Mouse (Mus musculus): ENCODE measurements around the gene Rin3. TPM values are rescaled to one million over a fixed set of nuclear protein-coding genes. Genes with fewer than 3 reads are reported as not detected.

Rin3 gene
- polyA plus RNA-seq, 1 experiment = 1.4 TPM

GRCm38 (mm10) chr12:102356781-102357180, 73.9 kb downstream of the Rin3 start:
- TF ChIP-seq CTCF (IDR thresholded peaks at IDR 0.05; ENCODE audit: extremely low read depth, insufficient read depth, low read length) = no peak
- TF ChIP-seq POLR2A (IDR thresholded peaks at IDR 0.05; ENCODE audit: extremely low read depth, insufficient read depth, low read length) = no peak
- no peak overlapping the region for H3K4me3 ChIP-seq (ENCODE audit: insufficient read depth, low read length)
- H3K4me1 ChIP-seq (ENCODE audit: control insufficient read depth, insufficient read depth, low read length) = no peaks in the 10 kb centered on the region
- H3K27ac ChIP-seq (ENCODE audit: insufficient read depth, low read length) = no peak overlapping the region

DNA sequence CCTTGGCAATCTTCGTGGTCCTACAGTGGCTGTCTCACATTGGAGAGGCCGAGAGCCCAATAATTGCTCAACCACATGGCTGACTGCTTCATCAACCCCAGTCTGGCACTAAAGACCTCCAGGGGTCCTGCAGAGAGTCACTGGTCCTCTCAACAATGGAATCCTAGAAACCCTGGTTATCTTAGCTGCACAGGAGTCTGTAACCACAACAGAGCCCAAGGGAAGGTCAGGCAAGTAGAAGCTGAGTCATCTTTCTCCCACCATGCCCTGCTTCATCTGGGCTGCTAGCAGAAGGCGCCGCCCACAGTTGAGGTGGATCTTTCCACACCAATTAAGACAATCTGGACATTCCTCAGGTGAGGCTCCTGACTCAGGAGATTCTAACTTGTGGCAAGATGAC, 76.5 kb downstream of the Rin3 start:
- Histone ChIP-seq H3K27ac (ENCODE audit: insufficient read depth, low read length) (no peak overlapping the region), H3K4me3 (ENCODE audit: insufficient read depth, low read length) (no peak overlapping the region), H3K4me1 (ENCODE audit: control insufficient read depth, insufficient read depth, low read length) (no peaks in the 10 kb centered on the region)
- TF ChIP-seq POLR2A (IDR thresholded peaks at IDR 0.05; ENCODE audit: extremely low read depth, insufficient read depth, low read length) = no peak
- no peak for TF ChIP-seq CTCF (IDR thresholded peaks at IDR 0.05; ENCODE audit: extremely low read depth, insufficient read depth, low read length)

GRCm38 (mm10) chr12:102361189-102362161, 78.6 kb downstream of the Rin3 start:
- TF ChIP-seq POLR2A (IDR thresholded peaks at IDR 0.05; ENCODE audit: extremely low read depth, insufficient read depth, low read length) (no peak), CTCF (IDR thresholded peaks at IDR 0.05; ENCODE audit: extremely low read depth, insufficient read depth, low read length) (no peak)
- Histone ChIP-seq H3K4me1 (ENCODE audit: control insufficient read depth, insufficient read depth, low read length) (no peaks in the 10 kb centered on the region), H3K4me3 (ENCODE audit: insufficient read depth, low read length) (no peak overlapping the region), H3K27ac (ENCODE audit: insufficient read depth, low read length) (no peak overlapping the region)

- TF ChIP-seq POLR2A (IDR thresholded peaks at IDR 0.05; ENCODE audit: extremely low read depth, insufficient read depth, low read length) (no peak), CTCF (IDR thresholded peaks at IDR 0.05; ENCODE audit: extremely low read depth, insufficient read depth, low read length) (no peak)
- no peak overlapping the region for H3K4me3 ChIP-seq (ENCODE audit: insufficient read depth, low read length)
- H3K27ac ChIP-seq (ENCODE audit: insufficient read depth, low read length) = 0 out of 2 replicates have a peak overlapping the region, but pooled peaks have one; percentile 34
- no peaks in the 10 kb centered on the region for H3K4me1 ChIP-seq (ENCODE audit: control insufficient read depth, insufficient read depth, low read length)
These were observed 82.2 kb downstream of the Rin3 start for GRCm38 (mm10) chr12:102365016-102365415.

- Histone ChIP-seq H3K4me3 (ENCODE audit: insufficient read depth, low read length) (no peak overlapping the region), H3K4me1 (ENCODE audit: control insufficient read depth, insufficient read depth, low read length) (no peaks in the 10 kb centered on the region), H3K27ac (ENCODE audit: insufficient read depth, low read length) (no peak overlapping the region)
- TF ChIP-seq CTCF (IDR thresholded peaks at IDR 0.05; ENCODE audit: extremely low read depth, insufficient read depth, low read length) = no peak
These were observed 83.4 kb downstream of the Rin3 start for GRCm38 (mm10) chr12:102366126-102366816.

GRCm38 (mm10) chr12:102367075-102367474, 84.2 kb downstream of the Rin3 start:
- Histone ChIP-seq H3K4me1 (ENCODE audit: control insufficient read depth, insufficient read depth, low read length) (no peaks in the 10 kb centered on the region), H3K4me3 (ENCODE audit: insufficient read depth, low read length) (no peak overlapping the region), H3K27ac (ENCODE audit: insufficient read depth, low read length) (0 out of 2 replicates have a peak overlapping the region, but pooled peaks have one; percentile 28)
- TF ChIP-seq POLR2A (IDR thresholded peaks at IDR 0.05; ENCODE audit: extremely low read depth, insufficient read depth, low read length) (no peak), CTCF (IDR thresholded peaks at IDR 0.05; ENCODE audit: extremely low read depth, insufficient read depth, low read length) (no peak)

- TF ChIP-seq CTCF (IDR thresholded peaks at IDR 0.05; ENCODE audit: extremely low read depth, insufficient read depth, low read length) (no peak), POLR2A (IDR thresholded peaks at IDR 0.05; ENCODE audit: extremely low read depth, insufficient read depth, low read length) (no peak)
- H3K4me1 ChIP-seq (ENCODE audit: control insufficient read depth, insufficient read depth, low read length) = no peaks in the 10 kb centered on the region
- H3K4me3 ChIP-seq (ENCODE audit: insufficient read depth, low read length) = no peak overlapping the region
- no peak overlapping the region for H3K27ac ChIP-seq (ENCODE audit: insufficient read depth, low read length)
These were observed 85.2 kb downstream of the Rin3 start for GRCm38 (mm10) chr12:102368066-102368465.

DNA sequence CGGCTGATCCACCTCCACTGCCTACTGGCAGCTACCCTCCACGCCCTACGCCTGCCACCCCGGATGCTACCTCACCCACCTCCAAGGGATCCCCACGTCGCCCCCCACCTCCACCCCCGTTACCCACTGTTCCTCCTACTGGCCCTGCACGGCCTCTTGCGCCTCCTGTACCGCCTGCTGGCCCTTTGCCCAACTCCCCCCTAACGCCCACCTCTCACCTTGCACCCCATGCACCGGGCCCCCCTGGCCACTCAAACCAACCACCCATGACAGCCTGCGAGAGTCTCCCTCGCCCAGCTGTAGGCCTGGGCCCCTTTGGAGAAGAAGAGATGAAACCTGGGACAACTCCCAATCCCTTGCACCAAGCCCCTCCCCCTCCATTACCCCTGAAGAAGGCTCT, 85.7 kb downstream of the Rin3 start:
- no peak for TF ChIP-seq POLR2A (IDR thresholded peaks at IDR 0.05; ENCODE audit: extremely low read depth, insufficient read depth, low read length)
- no peak for TF ChIP-seq CTCF (IDR thresholded peaks at IDR 0.05; ENCODE audit: extremely low read depth, insufficient read depth, low read length)
- no peak overlapping the region for H3K4me3 ChIP-seq (ENCODE audit: insufficient read depth, low read length)
- no peaks in the 10 kb centered on the region for H3K4me1 ChIP-seq (ENCODE audit: control insufficient read depth, insufficient read depth, low read length)
- H3K27ac ChIP-seq (ENCODE audit: insufficient read depth, low read length) = no peak overlapping the region

GRCm38 (mm10) chr12:102369488-102370235, 86.8 kb downstream of the Rin3 start:
- H3K27ac ChIP-seq (ENCODE audit: insufficient read depth, low read length) = no peak overlapping the region
- H3K4me3 ChIP-seq (ENCODE audit: insufficient read depth, low read length) = no peak overlapping the region
- H3K4me1 ChIP-seq (ENCODE audit: control insufficient read depth, insufficient read depth, low read length) = no peaks in the 10 kb centered on the region
- no peak for TF ChIP-seq CTCF (IDR thresholded peaks at IDR 0.05; ENCODE audit: extremely low read depth, insufficient read depth, low read length)
- no peak for TF ChIP-seq POLR2A (IDR thresholded peaks at IDR 0.05; ENCODE audit: extremely low read depth, insufficient read depth, low read length)

All from cortical plate, adult 2 months (tissue).